Mouse (Mus musculus) T-cell, adult 66 days (primary cell): Measurements from ENCODE around the gene Cyb5r1. TPM values are rescaled to one million over a fixed set of nuclear protein-coding genes. Genes with fewer than 3 reads are reported as not detected.

Source experiments
- total RNA-seq, 2 experiments: library from RNA; stranded (reverse); gene quantifications; 3 replicates in 1 of 2; 4 replicates in 1 of 2; pipeline ENCODE4 v1.2.4; 2023

Gene Cyb5r1
- 10 to 100 TPM; 12.5 to 14.6 TPM for total RNA-seq

DNA sequence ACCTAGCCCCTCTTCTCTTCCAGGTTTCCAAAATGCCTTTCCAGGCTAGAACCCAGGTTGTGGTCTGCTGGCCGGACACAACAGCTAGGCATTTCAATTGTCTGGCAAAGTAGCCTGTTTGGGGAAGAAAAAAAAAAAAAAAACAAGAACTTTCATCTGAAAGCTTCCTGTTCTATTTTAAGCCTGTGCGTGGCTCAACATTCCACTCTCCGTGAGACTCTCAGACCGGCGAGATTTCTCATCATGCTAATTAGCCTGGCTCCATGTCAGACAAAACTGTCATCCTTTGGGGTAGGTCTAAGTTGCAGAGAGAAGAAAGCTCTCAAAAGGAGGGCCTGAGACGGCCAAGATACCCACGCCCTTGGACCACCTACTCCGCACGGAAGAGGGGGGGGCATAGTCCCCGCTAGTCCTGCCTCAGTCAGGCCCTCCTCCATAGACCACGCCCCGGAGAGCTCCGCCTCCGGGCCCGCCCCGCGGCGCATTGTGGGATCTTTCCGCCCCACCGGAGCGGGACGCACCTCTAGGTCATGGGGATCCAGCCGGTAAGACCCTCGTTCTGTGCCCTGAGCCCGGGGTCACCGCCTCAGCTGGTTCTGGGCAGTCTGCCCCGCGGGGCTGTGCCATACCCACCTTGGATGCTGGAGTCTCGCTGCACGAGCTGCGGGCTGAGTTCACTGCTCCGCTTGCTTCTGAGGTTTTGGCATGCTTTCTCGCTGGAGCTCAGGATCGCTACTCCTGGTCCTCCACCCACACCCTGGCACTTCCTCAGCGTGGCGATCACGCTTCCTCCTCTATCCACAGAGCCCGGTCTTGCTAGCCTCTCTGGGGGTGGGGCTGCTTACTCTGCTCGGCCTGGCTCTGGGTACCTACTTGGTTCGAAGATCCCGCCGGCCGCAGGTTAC, at the start of gene Cyb5r1:
Gene Cyb5r1, plus strand, starts transcription at position 51 of the 905 bp plus-strand sequence.

DNA sequence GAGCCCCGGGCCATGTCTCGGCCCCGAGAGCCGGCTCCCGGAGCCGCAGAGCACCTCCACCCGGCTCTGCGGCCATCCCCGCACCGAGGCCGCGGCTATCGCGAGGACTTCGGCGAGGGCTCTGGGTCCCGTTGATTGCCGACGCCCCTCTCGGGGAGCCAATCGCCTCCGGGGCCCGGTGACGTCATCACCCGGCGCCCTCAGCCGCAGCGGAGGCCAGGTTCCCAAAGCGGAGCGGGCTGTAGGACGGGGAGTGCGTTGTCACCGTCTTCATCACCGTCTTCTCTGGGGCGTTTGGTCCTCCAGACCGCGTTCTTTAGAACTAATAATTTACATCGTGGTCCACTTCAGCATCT, 43.5 kb upstream of the Cyb5r1 start, which contains the start of gene Tmem183a:
Gene Tmem183a, minus strand, starts transcription at position 123 of the 356 bp plus-strand sequence.

DNA sequence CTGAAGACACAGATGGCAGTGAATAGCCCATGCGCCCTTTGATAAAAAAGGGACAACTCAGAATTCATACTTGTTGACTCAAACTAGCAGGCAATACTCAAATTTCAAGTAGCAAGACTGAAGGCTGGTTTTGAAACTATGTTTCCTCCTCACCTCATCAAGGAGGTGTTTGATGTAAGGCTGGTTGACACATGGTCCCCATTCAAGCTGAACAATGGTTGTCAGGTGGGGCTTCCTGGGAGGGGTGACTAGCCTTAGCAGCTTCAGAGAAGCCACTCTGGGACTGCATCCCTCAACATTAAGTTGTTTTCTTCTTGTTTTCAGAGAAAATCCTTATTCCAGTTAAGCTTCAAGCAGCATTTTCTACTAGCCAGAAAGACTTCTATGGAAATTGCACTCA, 19.7 kb upstream of the Cyb5r1 start, which contains the start of gene 4933406M09Rik:
Gene 4933406M09Rik, plus strand, starts transcription at position 275 of the 400 bp plus-strand sequence.

DNA sequence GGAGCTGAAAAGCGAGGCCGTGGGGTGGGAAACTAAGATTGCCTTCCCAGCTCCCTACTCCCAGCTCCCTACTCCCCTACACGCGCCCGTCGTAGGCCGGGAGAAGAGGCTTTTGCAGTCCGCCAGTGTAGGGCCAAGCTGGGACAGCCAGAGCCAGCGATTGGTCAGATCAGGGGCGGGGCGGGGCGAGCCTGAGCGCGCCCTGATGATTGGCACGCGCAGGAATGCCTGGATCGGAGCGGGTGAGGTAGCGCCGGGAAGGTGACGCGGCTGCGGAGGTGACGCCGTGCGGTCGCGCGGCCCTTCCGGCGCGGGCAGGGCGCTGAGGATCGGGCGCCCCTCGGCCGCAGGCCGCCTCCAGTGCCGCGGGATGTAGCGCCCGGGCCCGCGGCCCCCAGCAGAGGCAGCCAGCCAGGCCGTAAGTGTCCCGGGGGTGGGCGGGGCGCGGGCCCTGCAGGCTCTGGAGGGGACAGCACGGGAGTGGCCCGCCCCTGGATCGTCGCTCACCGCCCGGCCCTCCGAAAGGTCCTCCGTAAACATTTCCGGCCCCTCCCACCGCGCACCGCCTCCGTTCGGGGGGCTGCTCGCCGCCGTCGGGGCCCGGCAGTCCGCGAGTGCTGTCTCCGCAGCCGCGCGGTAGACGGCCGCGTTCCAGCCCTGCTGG, 9.9 kb downstream of the Cyb5r1 start, which contains the start of gene Adipor1:
Gene Adipor1, plus strand, starts transcription at position 211 of the 664 bp plus-strand sequence.

DNA sequence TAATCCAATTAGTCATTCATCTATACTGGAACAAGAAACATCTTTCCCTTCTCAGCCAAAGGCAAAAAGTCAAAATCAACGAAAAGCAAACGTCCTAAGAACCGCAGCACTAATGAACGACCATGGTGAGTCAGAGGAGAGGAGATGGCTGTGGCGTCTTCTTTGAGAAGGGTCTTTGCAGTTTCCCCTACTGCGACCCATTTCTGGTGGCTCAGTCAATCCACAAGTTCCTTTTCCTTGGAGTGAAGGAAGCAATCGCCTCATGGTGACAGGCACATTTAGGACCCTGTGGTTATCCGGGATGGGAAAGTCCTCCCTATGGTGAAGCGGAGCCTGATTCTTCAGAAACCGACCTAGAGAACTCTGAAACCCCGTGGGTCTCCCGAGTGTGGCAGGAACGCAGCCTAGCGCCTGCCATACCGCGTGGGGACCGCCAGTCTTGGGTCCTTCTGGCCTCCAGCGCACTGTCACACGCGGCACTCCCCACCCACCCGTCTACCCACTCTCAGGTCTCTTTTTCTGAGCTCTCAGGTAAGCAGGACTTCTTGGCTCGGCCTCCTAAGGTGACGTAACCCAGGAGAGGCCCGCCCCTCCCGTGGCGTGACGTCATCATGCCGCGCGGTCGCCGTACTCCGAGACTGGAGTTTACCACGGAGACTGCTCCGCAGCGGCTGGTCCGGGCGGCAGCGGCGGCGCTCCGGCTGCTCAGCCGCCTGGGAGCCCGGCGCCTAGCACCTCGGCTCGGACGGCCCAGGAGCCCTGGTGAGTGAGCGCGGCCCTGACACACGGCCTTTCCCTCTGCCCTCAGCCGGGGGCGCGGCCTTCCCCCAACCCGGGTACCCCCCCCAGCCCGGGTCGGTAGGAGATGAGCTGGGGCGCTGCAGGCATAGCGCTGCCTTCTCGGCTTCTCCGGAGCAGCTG, 49.8 kb downstream of the Cyb5r1 start, which contains the start of gene Klhl12:
Gene Klhl12, plus strand, starts transcription at position 628 of the 921 bp plus-strand sequence.

Other genes with a start within 250 kb of the Cyb5r1 start
- not detected for gene Chil1, start 223.4 kb upstream of the Cyb5r1 start, total RNA-seq
- gene Mybph, start 212.1 kb upstream of the Cyb5r1 start, total RNA-seq, result not detected
- not detected for gene Adora1, start 170.1 kb upstream of the Cyb5r1 start, total RNA-seq
- not detected for gene Myog, start 115.6 kb upstream of the Cyb5r1 start, total RNA-seq
- 1 to 10 TPM in 1 of 2 experiments, under 1 TPM in 1; 0.95 to 1.1 TPM for gene Ppfia4, start 72.6 kb upstream of the Cyb5r1 start, total RNA-seq
- 10 to 100 TPM; 68.8 to 73.0 TPM for gene Tmem183a, start 43.6 kb upstream of the Cyb5r1 start, total RNA-seq
- not detected for gene 4933406M09Rik, start 19.6 kb upstream of the Cyb5r1 start, total RNA-seq
- 10 to 100 TPM; 72.0 to 74.4 TPM for gene Adipor1, start 9.8 kb downstream of the Cyb5r1 start, total RNA-seq
- 10 to 100 TPM; 38.6 to 43.2 TPM for gene Klhl12, start 50.0 kb downstream of the Cyb5r1 start, total RNA-seq
- 10 to 100 TPM; 29.0 to 32.3 TPM for gene Rabif, start 89.1 kb downstream of the Cyb5r1 start, total RNA-seq
- not detected for gene Mgat4e, start 144.1 kb downstream of the Cyb5r1 start, total RNA-seq
- 10 to 100 TPM; 63.5 to 66.2 TPM for gene Kdm5b, start 154.6 kb downstream of the Cyb5r1 start, total RNA-seq
- not detected for gene Syt2, start 241.1 kb downstream of the Cyb5r1 start, total RNA-seq